Mouse (Mus musculus): ENCODE results near the gene Isca2.

DNA sequence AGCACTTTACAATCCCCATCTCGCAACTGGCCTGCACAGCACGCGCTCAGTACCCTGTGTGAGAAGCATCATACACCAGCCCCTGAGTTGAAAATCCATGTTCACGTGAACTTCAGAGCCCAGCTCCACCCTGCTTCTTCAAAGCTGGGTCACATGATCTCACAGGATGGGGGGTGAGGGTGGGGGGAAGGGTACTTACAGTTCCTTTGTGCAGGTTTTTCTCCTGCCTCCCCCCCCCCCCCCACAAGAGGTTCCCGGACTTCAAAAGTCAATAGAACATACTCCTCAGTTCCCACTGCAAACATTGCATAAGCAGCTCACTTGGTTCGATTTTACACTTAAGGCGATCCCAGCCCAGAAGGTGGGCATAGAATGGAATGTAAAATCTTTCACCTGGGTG is 3.4 kb upstream of the Isca2 start:
- no peak for TF ChIP-seq CTCF (IDR thresholded peaks at IDR 0.05; ENCODE audit: borderline replicate concordance, control insufficient read depth, extremely low read depth, insufficient read depth, low read length, poor library complexity)
- TF ChIP-seq POLR2A (IDR thresholded peaks at IDR 0.05; ENCODE audit: control insufficient read depth, extremely low read depth, insufficient read depth, low read length, poor library complexity), result no peak

Measured in thymus, adult 2 months (tissue).